Mouse (Mus musculus) liver, embryonic 14.5 days (tissue): ENCODE results near the gene Gnpat. TPM values are rescaled to one million over a fixed set of nuclear protein-coding genes. Genes with fewer than 3 reads are reported as not detected.

Source experiments
- ATAC-seq: fragments of 200-750 bp; cut with Nextera tagmentation; 2 replicates; pipeline ENCODE4 v1.8.0; 2017; ENCODE audit warnings: moderate number of reproducible peaks, mild to moderate bottlenecking, moderate library complexity; ENCODE audit not compliant: insufficient read depth
- DNase-seq, 3 experiments: peaks; one replicate each; pipeline ENCODE4 v3.0.0-alpha.2; 2012 to 2013; ENCODE audit warnings: low read depth in 3 of 3, low spot score in 3 of 3
- H3K27ac ChIP-seq: fragments of 300-500 bp; sonication (generic); 2 replicates; pipeline ENCODE4 v1.5.1; 2014; ENCODE audit warnings: moderate library complexity, mild to moderate bottlenecking, control low read depth, inconsistent platforms
- H3K27me3 ChIP-seq: fragments of 300-500 bp; sonication (generic); 2 replicates; pipeline ENCODE4 v1.6.1; 2014; ENCODE audit warnings: mild to moderate bottlenecking, low read length, moderate library complexity; ENCODE audit not compliant: control insufficient read depth, insufficient read depth
- H3K36me3 ChIP-seq: fragments of 300-500 bp; sonication (generic); replicated peaks from 2 replicates; pipeline ENCODE4 v1.6.1; 2014; ENCODE audit warnings: low read depth; ENCODE audit not compliant: control insufficient read depth, insufficient read depth
- H3K4me1 ChIP-seq, 2 experiments: fragments of 200-500 bp in 1 of 2; fragments of 300-500 bp in 1 of 2; sonication (generic) in 1 of 2; replicated peaks; 2 replicates each; pipeline ENCODE4 v1.6.1; 2012 to 2014; ENCODE audit warnings: antibody characterized with exemption in 1 of 2, inconsistent platforms in 1 of 2, low read length in 1 of 2; ENCODE audit not compliant: control insufficient read depth in 2 of 2, insufficient read depth in 2 of 2
- H3K4me2 ChIP-seq: fragments of 300-500 bp; sonication (generic); 2 replicates; pipeline ENCODE4 v1.6.1; 2014; ENCODE audit warnings: low read depth, mild to moderate bottlenecking, control low read depth, moderate library complexity
- H3K4me3 ChIP-seq, 2 experiments: fragments of 200-500 bp in 1 of 2; fragments of 300-500 bp in 1 of 2; sonication (generic) in 1 of 2; 2 replicates each; pipeline ENCODE4 v1.5.1; 2012 to 2014; ENCODE audit warnings: low read depth in 2 of 2, low read length in 2 of 2, mild to moderate bottlenecking in 2 of 2, control low read depth in 1 of 2, inconsistent platforms in 1 of 2, moderate library complexity in 1 of 2; ENCODE audit not compliant: insufficient read depth in 1 of 2
- H3K9ac ChIP-seq: fragments of 300-500 bp; sonication (generic); replicated peaks from 2 replicates; pipeline ENCODE4 v1.6.1; 2014; ENCODE audit warnings: mild to moderate bottlenecking, control low read depth, moderate library complexity
- H3K9me3 ChIP-seq: fragments of 300-500 bp; sonication (generic); 2 replicates; pipeline ENCODE4 v1.6.1; 2016; ENCODE audit warnings: low read length, mixed read lengths; ENCODE audit not compliant: control insufficient read depth
- CTCF ChIP-seq: IDR thresholded peaks from 2 replicates; pipeline ENCODE4 v1.5.1; 2016; ENCODE audit warnings: antibody characterized with exemption, low read depth, control low read depth
- EP300 ChIP-seq: IDR thresholded peaks from 2 replicates; pipeline ENCODE4 v1.6.1; 2016; ENCODE audit warnings: antibody characterized with exemption, low read depth
- WGBS: fragments of 180-500 bp; shearing (Covaris S2); extraction: QIAGEN DNeasy Blood & Tissue Kit; methylation state at CpG from one replicate; pipeline ENCODE4 v1.1.7; 2014; ENCODE audit not compliant: insufficient replicate concordance; 5-methylcytosine and 5-hydroxymethylcytosine counted together
- polyA plus RNA-seq, 2 experiments: library from polyadenylated mRNA; depleted of rRNA in 1 of 2; stranded (reverse) in 1 of 2; unstranded in 1 of 2; fragments of >200 nt; fragmentation: Nextera tagmentation in 1 of 2; extraction: Ambion mirVana in 1 of 2; gene quantifications; 2 replicates each; pipeline versions ENCODE4 v1.2.1 to v1.2.3; 2012 to 2014

Gene Gnpat
- polyA plus RNA-seq, 2 experiments: 35.7 to 39.0 TPM

DNA sequence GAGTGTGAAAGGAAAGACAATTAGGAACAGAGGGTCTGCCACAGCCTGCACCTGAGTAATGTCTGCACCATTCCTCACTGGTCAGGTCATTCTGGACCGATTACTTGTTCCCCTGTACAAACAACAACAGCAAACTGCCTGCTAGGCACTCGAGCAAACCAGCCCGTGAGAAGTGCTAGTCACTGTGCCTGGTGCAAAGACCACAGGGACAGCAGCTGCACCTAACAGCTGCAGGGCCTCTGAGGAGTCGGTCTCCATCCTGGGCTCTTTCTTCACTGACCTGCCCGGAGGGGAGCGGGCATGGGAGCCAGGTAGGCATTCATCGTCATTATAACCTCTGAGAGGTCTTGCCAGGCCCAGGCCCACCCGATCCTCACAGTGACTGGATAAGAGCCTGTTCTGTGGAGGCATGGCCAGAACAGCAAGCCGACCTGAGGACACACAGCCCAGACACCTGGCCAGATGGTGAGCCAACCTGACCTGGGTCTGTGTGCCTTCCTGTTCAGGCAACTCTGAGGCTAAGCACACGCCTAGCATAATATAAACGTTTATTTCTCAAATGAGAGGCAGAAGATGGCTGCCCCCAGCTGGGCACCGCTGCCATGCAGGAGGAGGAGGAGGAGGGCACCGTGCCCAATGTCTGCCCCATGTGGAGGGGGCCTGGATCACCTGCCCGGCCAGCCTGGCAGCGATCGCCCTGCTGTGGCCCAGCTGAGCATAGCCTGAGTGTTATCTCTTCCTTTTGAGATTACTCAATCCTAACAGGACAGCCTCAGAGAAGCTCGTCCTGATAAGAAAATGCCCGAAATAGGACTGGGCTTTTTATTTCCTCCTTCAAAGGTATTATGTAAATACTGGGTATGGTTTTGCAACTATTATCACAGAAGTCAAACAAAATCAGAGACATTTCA lies 58.8 kb downstream of the Gnpat start:
- no peaks in the 10 kb centered on the region for H3K36me3 ChIP-seq
- 45% methylated on average over 18 of the region's 18 CpGs for WGBS
- no peak overlapping the region for H3K9ac ChIP-seq
- no peak overlapping the region for H3K27ac ChIP-seq
- H3K4me1 ChIP-seq: peaks cover 4 to 15% of the 10 kb centered on the region in 2 experiments
- H3K4me3 ChIP-seq: no peak overlapping the region
- H3K4me2 ChIP-seq: peak overlapping the region; percentile 8; the same call in 1 of the 2 replicates
- ATAC-seq (no peak), DNase-seq (no peak)
- H3K27me3 ChIP-seq: no peaks in the 10 kb centered on the region
- H3K9me3 ChIP-seq: no peaks in the 10 kb centered on the region
- TF ChIP-seq CTCF: no peak
- TF ChIP-seq EP300: no peak

GRCm38 (mm10) chr8:124922490-124923089 lies 59.8 kb downstream of the Gnpat start:
- H3K27ac ChIP-seq: no peak overlapping the region
- no peak for TF ChIP-seq CTCF
- TF ChIP-seq EP300: no peak
- no peak overlapping the region for H3K4me3 ChIP-seq
- WGBS: 60% methylated on average over 11 of the region's 11 CpGs
- peaks cover 4 to 15% of the 10 kb centered on the region in 2 experiments for H3K4me1 ChIP-seq
- ATAC-seq (no peak), DNase-seq (no peak)
- no peaks in the 10 kb centered on the region for H3K9me3 ChIP-seq
- no peak overlapping the region; the same call in 1 of the 2 replicates for H3K4me2 ChIP-seq
- no peak overlapping the region for H3K9ac ChIP-seq
- H3K36me3 ChIP-seq: no peaks in the 10 kb centered on the region
- H3K27me3 ChIP-seq: no peaks in the 10 kb centered on the region

- no peak overlapping the region for H3K4me3 ChIP-seq
- peaks cover 4 to 15% of the 10 kb centered on the region in 2 experiments for H3K4me1 ChIP-seq
- no peaks in the 10 kb centered on the region for H3K9me3 ChIP-seq
- WGBS: 78% methylated on average over 15 of the region's 15 CpGs
- no peak overlapping the region for H3K9ac ChIP-seq
- H3K36me3 ChIP-seq: no peaks in the 10 kb centered on the region
- H3K4me2 ChIP-seq: no peak overlapping the region
- H3K27ac ChIP-seq: no peak overlapping the region
- DNase-seq (no peak), ATAC-seq (no peak)
- TF ChIP-seq CTCF (no peak), EP300 (no peak)
- H3K27me3 ChIP-seq: no peaks in the 10 kb centered on the region
Observed at GRCm38 (mm10) chr8:124923971-124924652, 61.3 kb downstream of the Gnpat start.

GRCm38 (mm10) chr8:124925544-124926266 lies 62.9 kb downstream of the Gnpat start:
- Histone ChIP-seq H3K27me3 (no peaks in the 10 kb centered on the region), H3K4me1 (peaks cover 4 to 15% of the 10 kb centered on the region in 2 experiments), H3K27ac (no peak overlapping the region), H3K4me3 (no peak overlapping the region), H3K9ac (no peak overlapping the region), H3K9me3 (no peaks in the 10 kb centered on the region), H3K4me2 (no peak overlapping the region), H3K36me3 (no peaks in the 10 kb centered on the region)
- peak in 1 of 3 experiments; percentile 7 for DNase-seq
- TF ChIP-seq CTCF (no peak), EP300 (peak; percentile 30; the same call in 1 of the 2 replicates)
- ATAC-seq: peak; percentile 75
- WGBS: 19% methylated on average over 14 of the region's 14 CpGs
